Mouse (Mus musculus) heart, embryonic 11.5 days (tissue): ENCODE data around the gene Zfyve9. TPM values are rescaled to one million over a fixed set of nuclear protein-coding genes. Genes with fewer than 3 reads are reported as not detected.

Experiments used
- ATAC-seq: fragments of 200-750 bp; cut with Nextera tagmentation; replicated peaks from 2 replicates; pipeline ENCODE4 v1.8.0; 2017; ENCODE audit warnings: moderate library complexity; ENCODE audit not compliant: insufficient number of reproducible peaks, low FRiP score, low TSS enrichment
- H3K27ac ChIP-seq: fragments of 300-500 bp; sonication (generic); 2 replicates; pipeline ENCODE4 v1.5.1; 2014; ENCODE audit warnings: mild to moderate bottlenecking, low read depth, low read length
- H3K27me3 ChIP-seq: fragments of 300-500 bp; sonication (generic); 2 replicates; pipeline ENCODE4 v1.6.1; 2014; ENCODE audit warnings: mild to moderate bottlenecking, low read length, mixed read lengths; ENCODE audit not compliant: control insufficient read depth, insufficient read depth
- H3K36me3 ChIP-seq: fragments of 300-500 bp; sonication (generic); 2 replicates; pipeline ENCODE4 v1.6.1; 2014; ENCODE audit warnings: mild to moderate bottlenecking, low read length, moderate library complexity, mixed read lengths; ENCODE audit not compliant: control insufficient read depth, insufficient read depth
- H3K4me1 ChIP-seq: fragments of 300-500 bp; sonication (generic); 2 replicates; pipeline ENCODE4 v1.6.1; 2014; ENCODE audit warnings: low read length; ENCODE audit not compliant: control insufficient read depth, insufficient read depth
- H3K4me2 ChIP-seq: fragments of 300-500 bp; sonication (generic); 2 replicates; pipeline ENCODE4 v1.6.1; 2014; ENCODE audit warnings: mild to moderate bottlenecking, moderate library complexity
- H3K4me3 ChIP-seq: fragments of 300-500 bp; sonication (generic); 2 replicates; pipeline ENCODE4 v1.5.1; 2014; ENCODE audit warnings: low read depth, low read length
- H3K9ac ChIP-seq: fragments of 300-500 bp; sonication (generic); 2 replicates; pipeline ENCODE4 v1.6.1; 2014; ENCODE audit warnings: mild to moderate bottlenecking, low read depth, low read length, moderate library complexity
- H3K9me3 ChIP-seq: fragments of 300-500 bp; sonication (generic); replicated peaks from 2 replicates; pipeline ENCODE4 v1.6.1; 2016; ENCODE audit warnings: low read length; ENCODE audit not compliant: control insufficient read depth
- WGBS: fragments of 180-500 bp; shearing (Covaris S2); extraction: QIAGEN DNeasy Blood & Tissue Kit; methylation state at CpG from one replicate; pipeline ENCODE4 v1.1.7; 2014; ENCODE audit not compliant: insufficient replicate concordance; 5-methylcytosine and 5-hydroxymethylcytosine counted together
- polyA plus RNA-seq: library from polyadenylated mRNA; unstranded; fragments of >200 nt; fragmentation: Nextera tagmentation; extraction: Ambion mirVana; gene quantifications from 2 replicates; pipeline ENCODE4 v1.2.1, GENCODE M21; 2014

Zfyve9 gene
- polyA plus RNA-seq, 1 experiment from 2014 or later = 4.4 TPM

DNA sequence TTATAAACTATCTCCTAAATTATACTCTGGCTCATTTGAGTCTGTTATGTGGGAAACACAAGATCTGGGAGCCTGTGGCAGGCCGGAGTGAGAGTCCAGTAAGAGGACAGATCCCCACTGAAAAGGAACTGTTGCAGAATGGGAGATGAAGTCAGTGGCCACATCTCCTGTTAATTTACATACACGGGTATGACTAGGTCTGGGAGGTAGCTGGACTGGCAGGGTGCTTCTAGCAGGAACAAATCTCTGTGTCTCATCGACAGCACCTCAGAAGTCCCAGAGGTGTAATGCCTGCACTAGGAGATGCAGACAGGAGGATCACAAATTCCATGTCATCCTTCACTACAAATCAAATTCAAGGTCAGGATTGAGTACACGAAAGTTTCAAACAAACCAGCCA, 162.0 kb downstream of the Zfyve9 start:
- Histone ChIP-seq H3K27me3 (no peaks in the 10 kb centered on the region), H3K4me3 (peak overlapping the region; percentile 85), H3K4me2 (peak overlapping the region; percentile 96), H3K4me1 (peaks cover 11% of the 10 kb centered on the region), H3K9ac (peak overlapping the region; percentile 94; the same call in 1 of the 2 replicates), H3K9me3 (no peaks in the 10 kb centered on the region), H3K27ac (0 out of 2 replicates have a peak overlapping the region, but pooled peaks have one; percentile 81), H3K36me3 (no peaks in the 10 kb centered on the region)
- WGBS = 67% methylated on average over 4 of the region's 4 CpGs
- no peak for ATAC-seq

DNA sequence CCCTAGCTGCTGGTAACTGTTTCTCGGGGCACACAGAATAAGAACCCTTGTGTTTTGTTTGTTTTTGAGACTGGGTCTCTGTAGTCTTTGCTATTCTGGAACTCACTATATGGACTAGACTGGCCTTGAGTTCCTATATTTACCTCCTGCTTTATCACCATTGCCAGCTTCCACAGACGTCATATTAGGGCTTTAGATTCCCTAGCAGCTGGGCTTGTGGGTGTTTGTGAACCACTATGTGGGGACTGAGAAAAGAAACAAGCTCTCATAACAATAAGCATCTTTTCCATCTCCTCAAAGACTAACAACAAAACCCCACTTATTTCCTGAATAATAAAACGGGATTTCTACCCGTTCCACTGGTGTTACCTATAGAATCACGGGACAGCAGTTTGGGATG, 169.7 kb downstream of the Zfyve9 start:
- H3K4me1 ChIP-seq = no peaks in the 10 kb centered on the region
- H3K4me3 ChIP-seq = no peak overlapping the region
- peaks cover 9% of the 10 kb centered on the region; the same call in 1 of the 2 replicates for H3K36me3 ChIP-seq
- no peak for ATAC-seq
- no peak overlapping the region for H3K9ac ChIP-seq
- no peak overlapping the region for H3K27ac ChIP-seq
- 82% methylated on average over 5 of the region's 5 CpGs for WGBS
- no peaks in the 10 kb centered on the region for H3K27me3 ChIP-seq
- no peaks in the 10 kb centered on the region for H3K9me3 ChIP-seq
- no peak overlapping the region for H3K4me2 ChIP-seq

DNA sequence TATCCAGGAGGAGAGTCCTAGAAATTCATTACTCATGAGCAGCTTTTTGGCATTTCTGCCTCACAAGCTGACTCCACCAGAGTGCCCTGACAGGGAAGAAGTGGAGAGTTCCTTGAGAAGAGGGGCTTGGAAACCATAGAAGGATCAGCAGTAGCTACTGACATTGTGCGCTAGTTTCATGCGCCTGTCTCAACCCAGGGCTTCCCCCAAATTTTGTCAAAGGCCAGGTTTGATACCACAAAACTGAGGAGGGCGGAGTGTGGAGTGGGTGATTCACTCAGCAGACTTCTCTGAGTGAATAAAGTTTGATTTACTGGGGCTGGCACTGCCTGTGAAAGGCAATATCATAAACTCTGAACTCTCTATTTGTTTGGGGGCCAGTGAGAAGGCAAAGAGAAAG, 171.9 kb downstream of the Zfyve9 start:
- Histone ChIP-seq H3K4me2 (no peak overlapping the region), H3K27ac (no peak overlapping the region), H3K36me3 (peaks cover 17% of the 10 kb centered on the region), H3K4me1 (no peaks in the 10 kb centered on the region), H3K9me3 (no peaks in the 10 kb centered on the region), H3K9ac (no peak overlapping the region), H3K27me3 (no peaks in the 10 kb centered on the region), H3K4me3 (no peak overlapping the region)
- WGBS = 92% methylated on average over 3 of the region's 3 CpGs
- no peak for ATAC-seq

DNA sequence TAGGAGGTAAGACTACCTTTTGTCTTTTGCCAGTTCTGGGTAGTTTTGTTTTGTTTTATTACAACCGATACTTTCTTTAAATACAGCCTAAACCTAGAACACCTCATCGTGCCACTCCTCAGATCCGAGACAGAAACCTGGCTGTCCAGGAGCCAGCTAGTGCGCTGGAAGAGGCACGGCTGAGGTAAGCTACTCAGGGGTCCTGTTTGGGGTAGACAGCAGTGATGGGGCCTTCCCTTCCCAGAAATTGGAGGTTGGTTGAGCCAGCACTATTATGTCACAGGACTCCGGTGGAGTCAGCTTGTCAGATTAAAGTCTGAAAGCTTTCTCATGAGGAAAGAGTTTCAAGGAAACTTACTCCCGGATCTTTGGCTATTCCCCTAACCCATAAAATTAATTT, 178.7 kb downstream of the Zfyve9 start:
- no peak for ATAC-seq
- no peaks in the 10 kb centered on the region for H3K9me3 ChIP-seq
- no peak overlapping the region for H3K4me3 ChIP-seq
- no peak overlapping the region for H3K4me2 ChIP-seq
- H3K27ac ChIP-seq = no peak overlapping the region
- peaks cover 39% of the 10 kb centered on the region for H3K36me3 ChIP-seq
- no peak overlapping the region for H3K9ac ChIP-seq
- no peaks in the 10 kb centered on the region for H3K4me1 ChIP-seq
- no peaks in the 10 kb centered on the region for H3K27me3 ChIP-seq
- WGBS = 93% methylated on average over 7 of the region's 7 CpGs

DNA sequence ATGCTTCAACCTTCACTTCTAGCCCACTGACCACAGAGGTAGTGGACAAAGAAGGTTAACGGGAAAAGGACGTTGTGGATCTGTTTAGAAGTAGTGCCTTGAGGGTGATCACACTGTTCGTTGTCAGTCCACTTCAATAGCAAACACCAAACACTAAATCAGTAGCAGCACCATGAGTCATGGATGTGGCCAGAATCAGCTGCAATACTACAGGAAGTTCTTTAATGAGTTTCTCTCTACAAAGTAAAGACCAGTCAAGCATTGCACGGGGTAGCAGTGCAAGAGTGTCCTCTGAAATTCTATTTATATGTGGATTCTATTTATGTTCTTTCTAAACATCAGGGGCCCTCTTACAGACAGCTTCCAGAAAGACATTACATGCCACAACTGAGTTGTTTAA, 182.3 kb downstream of the Zfyve9 start:
- Histone ChIP-seq H3K27me3 (no peaks in the 10 kb centered on the region), H3K9ac (no peak overlapping the region), H3K4me1 (no peaks in the 10 kb centered on the region), H3K27ac (no peak overlapping the region), H3K9me3 (no peaks in the 10 kb centered on the region), H3K4me3 (no peak overlapping the region), H3K36me3 (peaks cover 21% of the 10 kb centered on the region), H3K4me2 (no peak overlapping the region)
- WGBS = 85% methylated on average over 4 of the region's 4 CpGs
- no peak for ATAC-seq

DNA sequence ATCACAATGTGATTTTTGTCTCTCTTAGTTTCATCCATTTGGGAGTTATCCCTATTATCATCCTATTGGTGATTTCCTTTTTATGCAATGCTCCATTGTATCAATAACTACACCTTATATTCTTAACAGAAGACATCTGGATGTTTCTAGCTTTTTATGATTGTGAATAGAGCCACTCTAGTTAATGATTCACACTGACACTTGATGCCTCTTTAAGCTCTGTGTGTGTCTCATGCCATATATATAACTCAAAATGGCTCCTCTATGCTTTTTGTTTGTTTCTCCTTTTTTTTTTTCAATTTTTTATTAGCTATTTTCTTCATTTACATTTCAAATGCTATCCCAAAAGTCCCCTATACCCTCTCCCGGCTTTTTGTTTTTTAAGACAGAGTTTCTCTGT, 184.8 kb downstream of the Zfyve9 start:
- Histone ChIP-seq H3K4me1 (no peaks in the 10 kb centered on the region), H3K9ac (no peak overlapping the region), H3K27me3 (no peaks in the 10 kb centered on the region), H3K36me3 (peaks cover 9% of the 10 kb centered on the region), H3K4me2 (no peak overlapping the region), H3K9me3 (no peaks in the 10 kb centered on the region), H3K27ac (no peak overlapping the region), H3K4me3 (no peak overlapping the region)
- no peak for ATAC-seq
- 85% methylated on average over 1 of the region's 1 CpGs for WGBS

DNA sequence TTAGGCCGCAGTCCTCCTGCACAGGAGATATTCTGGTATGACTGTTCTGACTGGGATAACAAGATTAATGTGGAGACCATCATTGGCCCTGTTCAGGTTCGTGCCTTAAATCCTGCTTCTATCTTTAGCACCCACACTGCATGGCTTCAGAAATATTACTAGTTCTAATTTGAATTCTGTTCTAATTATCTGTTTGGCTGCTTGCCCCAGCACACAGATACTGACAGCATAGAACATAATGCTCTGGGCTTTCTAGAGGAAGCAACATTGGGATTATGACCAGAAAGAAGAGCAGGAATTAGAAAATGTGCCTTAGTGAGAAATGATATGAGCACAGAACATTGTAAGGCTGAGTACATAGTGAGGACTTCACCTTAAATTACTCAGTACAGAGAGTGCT, 187.2 kb downstream of the Zfyve9 start:
- WGBS = 82% methylated on average over 2 of the region's 2 CpGs
- H3K27ac ChIP-seq = no peak overlapping the region
- H3K9ac ChIP-seq = no peak overlapping the region
- no peaks in the 10 kb centered on the region for H3K27me3 ChIP-seq
- H3K36me3 ChIP-seq = peaks cover 3% of the 10 kb centered on the region; the same call in 1 of the 2 replicates
- no peak for ATAC-seq
- no peak overlapping the region for H3K4me3 ChIP-seq
- H3K9me3 ChIP-seq = no peaks in the 10 kb centered on the region
- no peak overlapping the region for H3K4me2 ChIP-seq
- H3K4me1 ChIP-seq = no peaks in the 10 kb centered on the region

Other genes starting within 250 kb of the Zfyve9 start
- gene Prpf38a, start 201.5 kb downstream of the Zfyve9 start, polyA plus RNA-seq = 64.1 and 65.1 TPM in 2 replicates
- gene Orc1, start 201.4 kb downstream of the Zfyve9 start, polyA plus RNA-seq = 9.0 and 9.3 TPM in 2 replicates
- 16.1 and 18.7 TPM in 2 replicates for gene Cc2d1b, start 160.9 kb downstream of the Zfyve9 start, polyA plus RNA-seq
- 1.1 and 1.6 TPM in 2 replicates for gene 3110021N24Rik, start 61.1 kb downstream of the Zfyve9 start, polyA plus RNA-seq
- gene Btf3l4, start 52.8 kb upstream of the Zfyve9 start, polyA plus RNA-seq = 157 and 162 TPM in 2 replicates
- 123 and 132 TPM in 2 replicates for gene Txndc12, start 53.8 kb upstream of the Zfyve9 start, polyA plus RNA-seq
- 31.3 and 32.4 TPM in 2 replicates for gene Kti12, start 67.0 kb upstream of the Zfyve9 start, polyA plus RNA-seq
- 0.59 and 1.4 TPM in 2 replicates for gene A730015C16Rik, start 67.8 kb upstream of the Zfyve9 start, polyA plus RNA-seq
- 11.1 and 13.3 TPM in 2 replicates for gene Rab3b, start 98.3 kb upstream of the Zfyve9 start, polyA plus RNA-seq
- 42.5 and 46.6 TPM in 2 replicates for gene Nrd1, start 219.9 kb upstream of the Zfyve9 start, polyA plus RNA-seq